Mouse (Mus musculus) myocyte (in vitro differentiated cells): Measurements from ENCODE around the gene Ank3. TPM values are rescaled to one million over a fixed set of nuclear protein-coding genes. Genes with fewer than 3 reads are reported as not detected.

Experiments used
- H3K27me3 ChIP-seq: one replicate; pipeline ENCODE4 v1.6.1; 2011; ENCODE audit not compliant: control insufficient read depth, insufficient read depth, insufficient read length
- H3K36me3 ChIP-seq: one replicate; pipeline ENCODE4 v1.6.1; 2011; ENCODE audit not compliant: control insufficient read depth, insufficient read depth
- H3K4me2 ChIP-seq: one replicate; pipeline ENCODE4 v1.6.1; 2011; ENCODE audit warnings: low read depth, control low read depth
- H3K4me3 ChIP-seq: one replicate; pipeline ENCODE4 v1.5.1; 2011; ENCODE audit warnings: mild to moderate bottlenecking, control low read depth, moderate library complexity
- H3K79me2 ChIP-seq: one replicate; pipeline ENCODE4 v1.6.1; 2011; ENCODE audit not compliant: control insufficient read depth, insufficient read depth
- H3ac ChIP-seq: one replicate; pipeline ENCODE4 v1.6.1; 2011; ENCODE audit not compliant: control insufficient read depth, insufficient read length
- CEBPB ChIP-seq: IDR thresholded peaks from 2 replicates; pipeline ENCODE4 v1.6.1; 2011; ENCODE audit warnings: mild to moderate bottlenecking, moderate library complexity; ENCODE audit not compliant: poor library complexity, insufficient read depth, severe bottlenecking
- E2F4 ChIP-seq: IDR thresholded peaks from one replicate; pipeline ENCODE4 v1.6.1; 2011; ENCODE audit warnings: mild to moderate bottlenecking, control low read depth, moderate library complexity; ENCODE audit not compliant: insufficient read depth
- MAX ChIP-seq: IDR thresholded peaks from one replicate; pipeline ENCODE4 v1.6.1; 2011; ENCODE audit warnings: low read depth, mild to moderate bottlenecking, control low read depth
- MYOD1 ChIP-seq, 3 experiments: IDR thresholded peaks; one replicate each; pipeline ENCODE4 v1.6.1; 2011; ENCODE audit warnings: control low read depth in 2 of 3, low read depth in 2 of 3, mild to moderate bottlenecking in 2 of 3, moderate library complexity in 1 of 3; ENCODE audit not compliant: insufficient read length in 2 of 3, control insufficient read depth in 1 of 3
- MYOG ChIP-seq, 3 experiments: IDR thresholded peaks; one replicate each; pipeline ENCODE4 v1.6.1; 2011; ENCODE audit warnings: control low read depth in 2 of 3, low read depth in 2 of 3, mild to moderate bottlenecking in 2 of 3; ENCODE audit not compliant: insufficient read length in 2 of 3, control insufficient read depth in 1 of 3, insufficient read depth in 1 of 3
- POLR2A ChIP-seq: IDR thresholded peaks from one replicate; pipeline ENCODE4 v1.6.1; 2011; ENCODE audit warnings: low read depth, mild to moderate bottlenecking, control low read depth, moderate library complexity; ENCODE audit not compliant: insufficient read length
- POLR2AphosphoS2 ChIP-seq: IDR thresholded peaks from one replicate; pipeline ENCODE4 v1.6.1; 2011; ENCODE audit warnings: low read depth, control low read depth; ENCODE audit not compliant: insufficient read length
- REST ChIP-seq: IDR thresholded peaks from one replicate; pipeline ENCODE4 v1.6.1; 2011; ENCODE audit warnings: mild to moderate bottlenecking, control low read depth, moderate library complexity; ENCODE audit not compliant: insufficient read depth, insufficient read length
- SRF ChIP-seq: IDR thresholded peaks from one replicate; pipeline ENCODE4 v1.6.1; 2011; ENCODE audit warnings: low read depth; ENCODE audit not compliant: control insufficient read depth, insufficient read length
- TCF12 ChIP-seq: IDR thresholded peaks from one replicate; pipeline ENCODE4 v1.6.1; 2011; ENCODE audit warnings: mild to moderate bottlenecking, control low read depth; ENCODE audit not compliant: poor library complexity, insufficient read depth, severe bottlenecking
- TCF3 ChIP-seq: IDR thresholded peaks from one replicate; pipeline ENCODE4 v1.6.1; 2011; ENCODE audit warnings: low read depth, control low read depth; ENCODE audit not compliant: insufficient read length
- USF1 ChIP-seq: IDR thresholded peaks from one replicate; pipeline ENCODE4 v1.6.1; 2011; ENCODE audit warnings: low read depth, mild to moderate bottlenecking, control low read depth, moderate library complexity
- polyA plus RNA-seq: library from polyadenylated mRNA; unstranded; fragments of >200 nt; fragmentation: generic; extraction: Trizol; gene quantifications from one replicate; pipeline ENCODE4 v1.2.1, GENCODE M21; 2012; ENCODE audit warnings: missing spikeins

The Ank3 gene
- polyA plus RNA-seq, 1 experiment: 5.5 TPM

DNA sequence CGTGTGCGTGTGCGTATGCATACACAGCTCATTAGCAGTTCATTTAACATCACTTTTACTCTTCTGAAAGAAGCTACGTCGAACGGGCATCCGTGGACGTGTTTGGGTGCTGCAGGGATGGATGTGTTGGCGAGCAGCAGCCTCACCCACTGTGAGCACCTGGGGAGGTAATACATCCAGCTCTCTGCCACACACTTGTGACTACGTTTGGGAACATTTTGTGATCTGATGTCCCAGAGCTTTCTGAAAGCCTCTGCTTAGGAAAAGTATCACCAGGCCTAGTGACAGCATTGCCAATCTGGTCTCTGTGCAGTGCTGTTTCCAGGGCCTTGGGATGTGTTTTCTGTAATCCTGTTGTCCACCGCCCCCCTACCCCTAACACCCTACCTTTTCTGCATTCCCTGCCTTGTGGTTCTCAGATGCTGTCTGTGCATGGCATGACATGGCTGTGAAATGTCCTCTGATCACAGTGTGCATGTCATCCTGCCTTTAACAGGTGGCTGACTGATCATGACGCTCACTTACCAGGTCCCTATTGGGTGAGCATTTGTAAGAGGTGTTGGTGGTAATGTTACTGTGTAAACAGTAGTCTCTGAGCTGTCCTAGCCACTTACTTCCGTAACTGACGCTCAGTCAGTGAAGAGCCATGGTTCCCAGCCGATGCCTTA, 178.6 kb downstream of the Ank3 start:
- peak overlapping the region; percentile 28 for H3K4me2 ChIP-seq
- TF ChIP-seq TCF12 (no peak), MYOD1 (IDR thresholded peaks at IDR 0.05; ENCODE audit: control insufficient read depth in 1 of 3, insufficient read length in 2 of 3, low read depth in 2 of 3) (peak in 1 of 3 experiments; percentile 55), POLR2A (no peak), REST (no peak), SRF (no peak), MAX (no peak), USF1 (no peak)
- H3K27me3 ChIP-seq: no peaks in the 10 kb centered on the region
- no peaks in the 10 kb centered on the region for H3K36me3 ChIP-seq
- no peak overlapping the region for H3ac ChIP-seq
- no peak overlapping the region for H3K4me3 ChIP-seq
- no peaks in the 10 kb centered on the region for H3K79me2 ChIP-seq

DNA sequence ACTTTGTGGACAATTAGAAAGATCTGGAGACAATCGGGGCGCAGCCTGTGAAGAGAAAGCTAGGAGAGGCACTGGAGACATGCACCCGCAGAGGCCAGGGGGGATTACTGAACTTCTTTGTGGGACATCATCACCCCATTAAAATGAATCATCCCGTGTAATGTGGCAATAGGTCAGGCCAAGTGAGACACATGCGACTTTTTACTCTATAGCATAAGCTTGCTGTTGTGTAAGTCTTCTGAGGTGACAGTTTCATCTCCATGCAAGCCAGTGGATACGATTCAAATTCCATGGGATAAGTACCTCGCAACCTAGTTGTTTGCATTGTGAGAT, 179.1 kb downstream of the Ank3 start:
- Histone ChIP-seq H3ac (no peak overlapping the region), H3K79me2 (no peaks in the 10 kb centered on the region), H3K27me3 (no peaks in the 10 kb centered on the region), H3K4me3 (no peak overlapping the region), H3K4me2 (peak overlapping the region; percentile 28), H3K36me3 (no peaks in the 10 kb centered on the region)
- TF ChIP-seq USF1 (no peak), MYOG (IDR thresholded peaks at IDR 0.05; ENCODE audit: control insufficient read depth in 1 of 3, insufficient read depth in 1 of 3, insufficient read length in 2 of 3, low read depth in 2 of 3) (no peak), POLR2AphosphoS2 (no peak), TCF3 (no peak), MAX (no peak), E2F4 (no peak), TCF12 (no peak)

DNA sequence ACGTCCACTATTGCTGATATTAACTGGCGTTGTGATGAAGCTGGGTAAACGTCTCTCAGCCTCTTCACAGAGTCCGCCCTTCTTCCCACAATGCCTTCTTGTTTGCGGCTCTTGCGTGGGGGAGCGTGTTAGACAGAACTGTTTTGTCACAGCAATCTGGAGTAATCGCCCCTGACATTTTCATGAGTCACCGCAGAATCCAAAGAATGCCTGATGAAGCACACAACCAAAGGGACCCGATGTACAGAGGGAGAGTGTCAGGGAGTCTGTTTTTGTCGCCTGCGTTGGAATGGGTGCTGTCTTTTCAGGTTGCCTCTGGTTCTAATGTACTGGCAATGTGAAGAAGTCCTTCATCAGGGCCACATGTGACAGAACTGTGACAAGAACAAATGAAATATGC, 181.0 kb downstream of the Ank3 start:
- Histone ChIP-seq H3K4me3 (no peak overlapping the region), H3K4me2 (peak overlapping the region; percentile 46), H3K36me3 (no peaks in the 10 kb centered on the region), H3K27me3 (no peaks in the 10 kb centered on the region), H3K79me2 (no peaks in the 10 kb centered on the region), H3ac (no peak overlapping the region)
- no peak for TF ChIP-seq TCF3
- no peak for TF ChIP-seq USF1
- peak; percentile 57; the same call in 1 of the 2 replicates for TF ChIP-seq CEBPB

DNA sequence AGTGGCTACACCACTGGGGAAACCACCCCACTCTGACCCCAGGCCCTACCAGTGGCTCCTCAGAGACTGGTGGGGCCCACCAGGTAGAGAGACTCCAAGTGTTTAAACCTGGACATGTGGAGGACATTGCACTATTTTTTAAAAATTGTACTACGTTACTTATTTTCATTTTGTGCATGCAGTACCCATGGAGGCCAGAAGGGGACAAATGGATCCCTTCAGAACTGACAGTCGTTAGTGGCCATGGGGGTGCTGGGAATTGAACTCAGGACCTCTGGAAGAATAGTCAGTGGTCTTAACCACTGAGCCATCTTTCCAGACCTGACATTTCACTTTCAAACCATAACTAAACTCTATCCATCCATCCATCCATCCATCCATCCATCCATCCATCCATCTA, 183.0 kb downstream of the Ank3 start:
- TF ChIP-seq CEBPB (no peak), MYOD1 (IDR thresholded peaks at IDR 0.05; ENCODE audit: control insufficient read depth in 1 of 3, insufficient read length in 2 of 3, low read depth in 2 of 3) (no peak), MAX (no peak)
- Histone ChIP-seq H3K79me2 (no peaks in the 10 kb centered on the region), H3ac (no peak overlapping the region), H3K27me3 (no peaks in the 10 kb centered on the region), H3K4me2 (no peak overlapping the region), H3K4me3 (no peak overlapping the region), H3K36me3 (no peaks in the 10 kb centered on the region)

DNA sequence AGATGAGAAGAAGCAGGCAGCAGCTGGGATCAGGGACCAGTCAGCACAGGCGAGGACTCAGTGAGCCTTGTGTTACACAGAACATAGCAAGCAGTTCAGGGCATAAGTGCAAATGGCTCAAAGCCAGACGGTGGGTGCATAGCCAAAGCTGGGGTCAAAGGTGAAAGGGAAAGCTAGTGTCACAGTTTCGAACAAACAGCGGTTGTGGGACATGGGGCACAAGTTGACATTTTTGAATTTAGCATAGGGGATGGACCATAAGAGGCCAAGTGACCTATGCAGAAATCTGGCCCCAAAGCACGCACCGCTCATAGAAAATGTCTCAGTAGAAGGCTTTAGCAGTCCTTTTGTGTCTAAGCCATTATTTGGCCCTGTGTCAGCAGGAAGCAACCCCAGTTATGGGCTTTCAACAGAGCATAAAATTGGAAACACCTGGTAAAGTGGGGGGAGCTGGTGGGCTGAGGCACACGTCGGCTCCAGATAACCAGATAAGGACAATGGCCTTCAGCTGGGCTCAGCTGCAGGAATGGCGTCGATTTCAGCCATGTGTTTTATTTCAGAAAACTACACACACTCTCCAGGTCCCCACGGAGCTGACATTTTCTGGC, 185.4 kb downstream of the Ank3 start:
- Histone ChIP-seq H3K27me3 (no peaks in the 10 kb centered on the region), H3K4me2 (no peak overlapping the region)
- no peak for TF ChIP-seq MYOD1 (IDR thresholded peaks at IDR 0.05; ENCODE audit: control insufficient read depth in 1 of 3, insufficient read length in 2 of 3, low read depth in 2 of 3)

DNA sequence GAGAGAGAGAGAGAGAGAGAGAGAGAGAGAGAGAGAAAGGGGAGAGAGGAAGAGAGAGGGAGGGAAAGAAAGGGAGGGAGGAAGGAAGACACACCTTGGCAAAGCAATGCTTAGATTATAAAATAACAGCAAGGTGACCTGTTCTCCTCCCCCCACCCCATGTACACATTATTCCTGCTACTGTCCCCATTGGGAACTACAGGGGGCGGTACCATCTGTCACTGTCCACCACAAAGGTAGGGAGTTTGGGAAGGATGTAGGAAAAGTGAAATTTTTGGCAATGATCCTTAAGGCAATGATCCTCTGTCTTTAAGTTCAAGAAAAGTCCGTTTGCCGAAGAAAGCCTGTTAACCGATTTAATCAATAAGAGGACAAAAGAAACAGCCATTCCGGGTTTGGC, 186.0 kb downstream of the Ank3 start:
- no peaks in the 10 kb centered on the region for H3K79me2 ChIP-seq
- no peak overlapping the region for H3ac ChIP-seq
- TF ChIP-seq SRF: no peak
- no peak for TF ChIP-seq MYOG (IDR thresholded peaks at IDR 0.05; ENCODE audit: control insufficient read depth in 1 of 3, insufficient read depth in 1 of 3, insufficient read length in 2 of 3, low read depth in 2 of 3)
- TF ChIP-seq POLR2AphosphoS2: no peak
- no peak for TF ChIP-seq USF1
- TF ChIP-seq TCF12: no peak
- TF ChIP-seq TCF3: no peak
- TF ChIP-seq MYOD1 (IDR thresholded peaks at IDR 0.05; ENCODE audit: control insufficient read depth in 1 of 3, insufficient read length in 2 of 3, low read depth in 2 of 3): no peak
- no peak for TF ChIP-seq MAX
- no peak for TF ChIP-seq REST
- no peak for TF ChIP-seq E2F4
- no peak for TF ChIP-seq CEBPB

More for the DNA sequence above, 185.4 kb downstream of the Ank3 start:
- H3K36me3 ChIP-seq: no peaks in the 10 kb centered on the region
- H3K4me3 ChIP-seq: no peak overlapping the region
- H3ac ChIP-seq: no peak overlapping the region
- H3K79me2 ChIP-seq: no peaks in the 10 kb centered on the region

More for the DNA sequence above, 186.0 kb downstream of the Ank3 start:
- Histone ChIP-seq H3K4me3 (no peak overlapping the region), H3K36me3 (no peaks in the 10 kb centered on the region), H3K27me3 (no peaks in the 10 kb centered on the region), H3K4me2 (no peak overlapping the region)
